Mouse (Mus musculus) gastrocnemius, postnatal 10 days (tissue): ENCODE results near the gene Btg4. TPM values are rescaled to one million over a fixed set of nuclear protein-coding genes. Genes with fewer than 3 reads are reported as not detected.
"Not testable (repeated sequence)": the region's sequence is repeated elsewhere in the genome, so short reads cannot be mapped to it uniquely, and the experiment has no call there.

Experiments
- DNase-seq: peaks from one replicate; pipeline ENCODE4 v3.0.0; 2021; ENCODE audit warnings: mixed read lengths
- total RNA-seq, 2 experiments: library from RNA; stranded (reverse); gene quantifications; 2 replicates each; pipeline ENCODE4 v1.2.3; 2021

The Btg4 gene
- total RNA-seq, 2 experiments from 2014 or later, result not detected

- no peak for DNase-seq
Observed at GRCm38 (mm10) chr9:51093697-51094096, 33.0 kb downstream of the Btg4 start.

- no peak for DNase-seq
Observed at GRCm38 (mm10) chr9:51096306-51096705, 35.6 kb downstream of the Btg4 start.

GRCm38 (mm10) chr9:51101756-51102425 is 41.2 kb downstream of the Btg4 start, which contains the start of gene 4833427G06Rik:
Gene 4833427G06Rik, minus strand, starts transcription at chr9:51102078.
- peak; percentile 24 for DNase-seq

GRCm38 (mm10) chr9:51102963-51103807 is 42.5 kb downstream of the Btg4 start:
- DNase-seq, result peak; percentile 54

GRCm38 (mm10) chr9:51103808-51104514 is 43.3 kb downstream of the Btg4 start:
- peak; percentile 41 for DNase-seq

- no peak for DNase-seq
Observed at GRCm38 (mm10) chr9:51105751-51106150, 45.0 kb downstream of the Btg4 start.

- no peak for DNase-seq
Observed at GRCm38 (mm10) chr9:51114767-51115166, 54.1 kb downstream of the Btg4 start.

GRCm38 (mm10) chr9:51136985-51137384 is 76.3 kb downstream of the Btg4 start:
- no peak for DNase-seq

- DNase-seq, result no peak
Observed at GRCm38 (mm10) chr9:51137432-51137831, 76.7 kb downstream of the Btg4 start.

GRCm38 (mm10) chr9:51137836-51138235 is 77.1 kb downstream of the Btg4 start:
- DNase-seq, result no peak

- no peak for DNase-seq
Observed at GRCm38 (mm10) chr9:51138301-51138700, 77.6 kb downstream of the Btg4 start.

GRCm38 (mm10) chr9:51139401-51139800 is 78.7 kb downstream of the Btg4 start:
- not testable (repeated sequence) for DNase-seq

GRCm38 (mm10) chr9:51140711-51141110 is 80.0 kb downstream of the Btg4 start:
- no peak for DNase-seq

- DNase-seq, result no peak
Observed at GRCm38 (mm10) chr9:51143437-51143836, 82.7 kb downstream of the Btg4 start.

GRCm38 (mm10) chr9:51144218-51144617 is 83.5 kb downstream of the Btg4 start:
- no peak for DNase-seq

- DNase-seq, result no peak
Observed at GRCm38 (mm10) chr9:51146496-51146895, 85.8 kb downstream of the Btg4 start.

- DNase-seq, result no peak
Observed at GRCm38 (mm10) chr9:51147294-51147693, 86.6 kb downstream of the Btg4 start.

GRCm38 (mm10) chr9:51152079-51152752 is 91.5 kb downstream of the Btg4 start:
- peak; percentile 52 for DNase-seq

- peak; percentile 71 for DNase-seq
Observed at GRCm38 (mm10) chr9:51161771-51162388, 101.2 kb downstream of the Btg4 start.

- DNase-seq, result no peak
Observed at GRCm38 (mm10) chr9:51163989-51164388, 103.3 kb downstream of the Btg4 start.

GRCm38 (mm10) chr9:51165312-51166180 is 104.8 kb downstream of the Btg4 start, which contains the start of gene Gm32742:
Gene Gm32742, minus strand, starts transcription at chr9:51165517.
- no peak for DNase-seq
